Comparison of ENCODE assay signal across 8 mouse cellular contexts in genomic region chr11:97021873-97022484, GRCm38 (mm10). TPM values are rescaled to one million over a fixed set of nuclear protein-coding genes. Genes with fewer than 3 reads are reported as not detected.
DNase-seq lines count a peak whose midpoint lies in the region; ATAC-seq lines count a peak whose summit lies in the region.

No protein-coding gene starts in this region.

- peak overlapping the region; percentile 60 for H3K9ac ChIP-seq in hindbrain, embryonic 12.5 days

- ATAC-seq in hindbrain, embryonic 12.5 days (ENCODE audit: low FRiP score): peak; percentile 64

- peak overlapping the region; percentile 47 for H3K4me3 ChIP-seq in hindbrain, embryonic 12.5 days

- peak; percentile 93 for DNase-seq in R1 (ENCODE audit: low read depth, low spot score)
- DNase-seq in cerebellum, postnatal 10 days: peak; percentile 85 to 89
- peak; percentile 35 to 39 for DNase-seq in frontal cortex, postnatal 25 days (ENCODE audit: low spot score in 2 of 2)
- peak; percentile 52 to 56 for DNase-seq in layer of hippocampus, postnatal 36 days
- peak; percentile 81 for DNase-seq in lung, postnatal 36 days
- peak; percentile 58 for DNase-seq in retina, adult 2 months (ENCODE audit: low read depth, low spot score)
- DNase-seq in thymus, postnatal 4 days: peak; percentile 95

- peaks cover 87% of the 10 kb centered on the region for H3K27me3 ChIP-seq in hindbrain, embryonic 12.5 days

- H3K9me3 ChIP-seq in hindbrain, embryonic 12.5 days (replicated peaks): no peaks in the 10 kb centered on the region

- H3K4me1 ChIP-seq in hindbrain, embryonic 12.5 days: peaks cover 45% of the 10 kb centered on the region

- H3K4me2 ChIP-seq in hindbrain, embryonic 12.5 days (replicated peaks): peak overlapping the region; percentile 83

- no peaks in the 10 kb centered on the region for H3K36me3 ChIP-seq in hindbrain, embryonic 12.5 days

- H3K27ac ChIP-seq in hindbrain, embryonic 12.5 days: no peak overlapping the region

- WGBS in hindbrain, embryonic 12.5 days: under 1% methylated on average over 50 of the region's 50 CpGs

RNA-seq across cellular contexts. Expression of gene Scrn2, which starts 7.8 kb away (rescaled TPM):
- polyA plus RNA-seq in hindbrain, embryonic 12.5 days (2016; fragmentation: Nextera tagmentation; extraction: Ambion mirVana): 21.2 and 23.9 TPM in 2 replicates
- 1 to 10 TPM; 4.5 to 4.9 TPM for total RNA-seq in layer of hippocampus, postnatal 36 days (2021)

RNA-seq across cellular contexts. Expression of gene Sp6, which starts 8.8 kb away (rescaled TPM):
- 0.26 and 0.46 TPM in 2 replicates for polyA plus RNA-seq in hindbrain, embryonic 12.5 days (2016; fragmentation: Nextera tagmentation; extraction: Ambion mirVana)
- 1 to 10 TPM in 1 of 2 experiments, under 1 TPM in 1; 0.78 to 1.2 TPM for total RNA-seq in layer of hippocampus, postnatal 36 days (2021)

RNA-seq across cellular contexts. Expression of gene Lrrc46, which starts 19.2 kb away (rescaled TPM):
- polyA plus RNA-seq in hindbrain, embryonic 12.5 days (2016; fragmentation: Nextera tagmentation; extraction: Ambion mirVana): 4.8 and 5.1 TPM in 2 replicates
- under 1 TPM; 0.76 to 0.85 TPM for total RNA-seq in layer of hippocampus, postnatal 36 days (2021)

RNA-seq across cellular contexts. Expression of gene Mrpl10, which starts 19.4 kb away (rescaled TPM):
- 64.8 and 70.1 TPM in 2 replicates for polyA plus RNA-seq in hindbrain, embryonic 12.5 days (2016; fragmentation: Nextera tagmentation; extraction: Ambion mirVana)
- 10 to 100 TPM; 74.8 to 75.4 TPM for total RNA-seq in layer of hippocampus, postnatal 36 days (2021)

RNA-seq across cellular contexts. Expression of gene Osbpl7, which starts 28.4 kb away (rescaled TPM):
- 9.1 and 11.9 TPM in 2 replicates for polyA plus RNA-seq in hindbrain, embryonic 12.5 days (2016; fragmentation: Nextera tagmentation; extraction: Ambion mirVana)
- 10 to 100 TPM; 16.0 to 16.9 TPM for total RNA-seq in layer of hippocampus, postnatal 36 days (2021)

Comparison
In these comparisons a context has a peak if more than half of its experiments do, and no peak if none do; other contexts are left out.
1. DNase-seq: peak in every context shown above with its lines; median percentile 95 in thymus, postnatal 4 days; 93 in R1; 87 in cerebellum, postnatal 10 days; 81 in lung, postnatal 36 days; 58 in retina, adult 2 months; 54 in layer of hippocampus, postnatal 36 days; 37 in frontal cortex, postnatal 25 days.